Mouse (Mus musculus): ENCODE results near the gene Rpl11. TPM values are rescaled to one million over a fixed set of nuclear protein-coding genes. Genes with fewer than 3 reads are reported as not detected.
A peak's percentile ranks its signal among the peaks of the same experiment; 100 is the strongest.
"Not testable (repeated sequence)": the region's sequence is repeated elsewhere in the genome, so short reads cannot be mapped to it uniquely, and the experiment has no call there.

The Rpl11 gene
- total RNA-seq, 2 experiments from 2014 or later, result 298 to 342 TPM

DNA sequence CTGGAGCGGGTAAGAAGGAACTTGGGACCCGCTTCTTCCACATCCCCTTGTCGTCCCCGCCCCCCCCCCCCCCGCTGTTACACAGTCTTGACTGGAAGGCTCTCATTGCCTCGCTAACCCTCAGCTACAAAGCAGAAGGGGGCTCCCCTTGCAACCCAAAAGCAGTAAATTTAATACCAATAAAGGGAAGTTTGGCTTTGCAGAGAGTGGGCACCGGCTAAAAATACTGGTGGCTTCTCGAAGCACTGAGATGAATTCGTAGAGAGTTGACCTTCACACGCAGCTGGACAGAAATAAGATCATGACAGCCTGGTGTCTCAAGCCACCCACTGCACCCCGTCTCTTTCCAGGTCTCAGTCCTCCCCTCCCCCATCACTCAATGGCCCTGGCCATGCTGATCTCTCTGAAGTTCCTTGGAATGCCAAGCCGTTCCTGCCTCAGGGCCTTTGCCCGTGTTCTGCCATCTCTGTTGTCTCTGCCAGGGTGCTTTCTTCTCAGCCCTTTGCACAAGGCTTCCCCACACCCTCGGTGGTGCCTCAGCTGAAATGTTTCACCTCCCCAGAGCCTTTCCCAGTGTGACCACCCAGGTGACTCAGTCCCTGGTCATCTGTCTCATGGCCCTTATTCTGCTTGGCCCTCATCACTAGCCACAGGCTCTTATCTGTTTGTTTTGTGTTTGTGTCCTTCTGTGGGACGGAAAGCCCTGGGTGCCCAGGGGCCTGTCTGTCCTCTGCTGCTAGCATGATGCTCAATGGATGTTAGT, 23.7 kb upstream of the Rpl11 start:
- intact Hi-C loops (cut with DNase I; ENCODE audit: low total_unique reads), result no loop called here
- DNase-seq, result no peak

DNA sequence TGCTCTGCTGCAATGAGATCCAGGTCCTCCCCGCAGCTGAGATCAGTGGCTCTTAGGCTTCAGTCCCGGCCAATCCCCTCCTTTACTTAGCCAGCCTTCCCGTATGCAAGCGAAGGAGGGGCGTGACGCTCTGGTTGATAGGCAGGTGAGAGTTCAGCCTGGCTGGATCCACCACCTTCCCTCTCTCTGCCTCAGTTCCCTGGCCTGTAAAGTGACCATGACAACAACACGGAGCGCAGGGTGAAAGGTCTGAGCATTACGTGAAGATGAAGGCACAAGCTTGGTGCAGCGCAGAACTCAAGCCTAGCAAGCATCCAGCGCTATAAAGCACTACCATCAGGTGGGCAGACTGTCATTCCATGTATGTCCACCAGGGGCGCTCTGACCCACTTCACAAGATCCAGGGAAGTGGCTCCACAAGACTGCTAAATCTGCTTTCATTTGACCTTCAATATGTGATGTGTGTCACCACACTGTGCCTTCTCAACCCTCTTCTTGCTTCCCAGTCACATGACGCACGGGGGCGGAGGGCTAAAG, 18.0 kb upstream of the Rpl11 start:
- DNase-seq, result peak; percentile 69
- intact Hi-C loops (cut with DNase I; ENCODE audit: low total_unique reads), result no loop called here

DNA sequence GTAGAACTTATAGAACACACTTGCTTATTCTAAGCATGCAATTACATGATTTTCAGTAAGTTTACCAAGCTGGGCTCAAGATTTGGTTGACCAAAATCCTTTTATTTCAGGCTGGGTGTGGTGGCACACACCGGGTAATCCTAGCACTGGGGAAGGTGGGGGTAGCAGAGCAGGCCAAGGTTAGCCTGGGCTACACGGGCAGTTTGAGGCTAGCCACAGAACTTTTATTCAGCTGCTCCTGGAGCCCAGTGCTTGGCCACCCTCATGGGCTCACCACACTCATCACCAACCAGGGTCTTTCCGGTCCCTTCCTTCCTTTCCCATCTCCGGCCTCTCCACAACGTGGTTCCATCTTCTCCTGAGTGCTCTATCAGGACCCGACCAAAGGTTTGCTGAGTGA, 17.4 kb upstream of the Rpl11 start:
- intact Hi-C loops (cut with DNase I; ENCODE audit: low total_unique reads), result no loop called here
- no peak for DNase-seq

DNA sequence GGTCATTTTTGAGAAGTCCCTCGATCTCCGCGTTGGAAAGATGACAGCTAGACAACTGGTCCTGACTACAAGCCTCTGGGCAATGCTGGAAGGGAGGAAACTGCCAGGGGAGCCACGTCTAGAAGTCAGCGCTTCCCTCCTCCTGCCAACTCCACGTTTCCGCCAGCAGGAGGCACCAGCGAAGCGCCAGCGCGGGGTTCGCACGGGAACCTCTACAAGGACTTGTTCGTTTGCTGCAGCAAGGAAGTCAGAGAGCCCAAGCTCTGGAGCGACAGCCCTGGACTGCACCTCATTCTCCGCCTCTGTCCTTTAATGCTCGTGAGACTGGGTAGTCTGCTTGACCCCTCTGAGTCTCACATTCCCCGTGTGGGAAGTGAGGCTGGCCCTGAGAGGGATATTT, 16.7 kb upstream of the Rpl11 start:
- intact Hi-C loops (cut with DNase I; ENCODE audit: low total_unique reads), result loop anchor here (2.0 kb wide), 1 partner anchor 89 kb away; no protein-coding TSS in a partner anchor
- peak; percentile 86 for DNase-seq

DNA sequence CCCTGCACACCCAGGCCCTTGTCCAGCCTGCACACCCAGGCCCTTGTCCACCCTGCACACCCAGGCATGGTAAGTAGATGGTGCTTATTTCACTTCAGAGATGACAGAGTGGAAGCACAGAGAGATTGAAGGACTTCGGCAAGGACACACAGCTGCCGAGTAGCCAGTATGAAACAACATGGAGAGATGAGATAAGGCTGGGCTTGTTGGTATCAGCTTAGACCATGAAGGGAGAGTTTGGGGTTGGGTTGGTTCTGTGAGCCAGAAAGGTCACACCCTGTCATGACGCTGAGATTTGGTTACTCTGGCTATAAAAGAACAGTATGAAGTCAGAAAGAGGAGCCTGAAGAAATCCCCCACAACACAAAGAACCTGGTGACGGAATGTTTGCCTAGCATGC, 16.1 kb upstream of the Rpl11 start:
- intact Hi-C loops (cut with DNase I; ENCODE audit: low total_unique reads), result loop anchor here (2.0 kb wide), 1 partner anchor 89 kb away; no protein-coding TSS in a partner anchor
- DNase-seq, result no peak

DNA sequence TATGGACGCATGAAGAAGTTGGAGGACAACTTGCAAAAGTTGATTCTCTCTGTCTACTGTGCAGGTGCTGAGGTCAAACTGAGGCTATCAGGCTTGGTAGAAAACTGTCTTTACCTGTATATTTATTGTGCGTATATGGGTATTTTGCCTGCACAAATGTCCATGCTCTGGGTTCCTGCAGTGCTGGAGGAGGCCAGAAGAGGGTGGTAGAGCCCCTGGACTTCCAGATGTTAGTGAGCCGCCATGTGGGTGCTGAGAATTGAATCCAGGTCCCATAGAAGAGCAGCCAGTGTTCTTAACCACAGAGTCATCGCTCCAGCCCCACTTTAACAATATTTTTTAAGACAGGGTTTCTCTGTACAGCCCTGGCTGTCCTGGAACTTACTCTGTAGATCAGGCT, 9.9 kb upstream of the Rpl11 start:
- DNase-seq, result no peak
- intact Hi-C loops (cut with DNase I; ENCODE audit: low total_unique reads), result no loop called here

DNA sequence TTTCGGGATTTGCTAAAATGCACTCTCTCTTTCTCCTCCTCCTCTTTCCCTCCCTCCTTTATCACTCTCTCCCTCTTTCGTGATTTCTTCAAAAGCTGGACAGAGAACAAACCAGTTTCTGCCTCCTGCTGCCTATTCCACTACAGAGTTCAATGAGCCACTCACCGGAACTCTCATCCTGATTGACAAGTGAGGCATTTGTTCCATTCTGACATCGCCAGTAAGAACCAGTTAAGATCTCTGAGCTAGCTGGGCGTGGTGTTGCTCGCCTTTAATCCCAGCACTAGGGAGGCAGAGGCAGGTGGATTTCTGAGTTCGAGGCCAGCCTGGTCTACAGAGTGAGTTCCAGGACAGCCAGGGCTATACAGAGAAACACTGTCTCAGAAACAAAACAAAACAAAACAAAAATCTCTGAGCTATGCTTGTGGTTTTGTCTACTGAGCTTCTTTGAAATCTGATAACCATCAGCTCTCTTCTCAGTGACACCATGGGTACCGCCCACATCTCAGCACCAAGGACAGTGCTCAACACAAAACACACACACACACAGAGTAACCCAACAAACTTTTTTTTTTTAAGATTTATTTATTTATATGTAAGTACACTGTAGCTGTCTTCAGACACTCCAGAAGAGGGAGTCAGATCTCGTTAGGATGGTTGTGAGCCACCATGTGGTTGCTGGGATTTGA, 6.7 kb upstream of the Rpl11 start:
- intact Hi-C loops (cut with DNase I; ENCODE audit: low total_unique reads); DNase-seq: not testable (repeated sequence)

DNA sequence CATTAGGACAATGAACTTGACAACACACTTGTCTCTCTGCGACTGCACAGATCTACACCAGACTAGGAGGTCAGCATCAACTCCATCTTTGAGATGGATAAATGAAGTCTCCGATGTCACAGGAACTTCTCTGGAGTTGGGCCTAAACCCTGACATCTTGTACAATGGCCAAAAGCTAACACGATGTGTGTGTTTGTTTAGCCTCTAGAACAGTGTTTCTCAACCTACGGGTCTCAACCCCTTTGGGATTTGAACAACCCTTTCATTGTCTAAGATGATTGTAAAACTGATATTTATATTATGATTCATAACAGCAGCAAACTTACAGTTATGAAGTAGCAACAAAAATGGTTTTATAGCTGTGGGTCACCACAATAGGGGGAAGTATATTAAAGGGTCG, 4.7 kb upstream of the Rpl11 start:
- intact Hi-C loops (cut with DNase I; ENCODE audit: low total_unique reads), result no loop called here
- no peak for DNase-seq

DNA sequence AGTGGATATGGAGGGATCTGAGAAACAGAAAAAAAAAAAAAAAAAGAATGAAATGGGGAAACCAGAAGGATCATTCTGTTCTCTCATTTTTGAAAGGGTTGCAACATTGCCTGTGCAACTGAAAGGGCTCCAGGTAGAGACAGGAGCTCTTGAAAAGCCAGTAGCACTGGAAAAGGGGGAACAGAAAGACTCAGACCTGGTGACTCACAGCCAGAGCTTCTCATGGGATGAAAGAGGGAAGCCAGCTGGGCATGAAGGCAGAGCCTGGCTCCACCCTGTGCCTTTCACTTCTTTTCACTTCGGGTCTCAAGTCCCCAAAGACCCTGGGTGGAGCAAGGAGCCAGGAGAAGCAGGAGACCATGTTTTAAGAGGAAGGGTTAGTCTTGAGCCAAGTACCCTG, 2.8 kb upstream of the Rpl11 start:
- intact Hi-C loops (cut with DNase I; ENCODE audit: low total_unique reads), result no loop called here
- DNase-seq, result no peak

DNA sequence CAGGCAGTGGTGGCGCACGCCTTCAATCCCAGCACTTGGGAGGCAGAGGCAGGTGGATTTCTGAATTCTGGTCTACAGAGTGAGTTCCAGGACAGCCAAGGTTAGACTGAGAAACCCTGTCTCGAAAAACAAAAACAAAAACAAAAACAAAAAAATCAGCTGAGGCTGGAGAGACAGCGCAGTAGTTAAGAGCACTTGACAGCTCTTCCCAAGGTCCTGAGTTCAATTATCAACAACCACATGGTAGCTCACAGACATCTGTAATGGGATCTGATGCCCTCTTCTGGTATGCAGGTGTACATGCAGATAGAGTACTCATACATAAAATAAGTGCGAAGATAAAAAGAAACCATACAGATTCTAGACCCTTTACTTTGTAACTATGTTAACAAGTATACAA, 615 bp upstream of the Rpl11 start:
- intact Hi-C loops (cut with DNase I; ENCODE audit: low total_unique reads), result no loop called here
- DNase-seq, result no peak

DNA sequence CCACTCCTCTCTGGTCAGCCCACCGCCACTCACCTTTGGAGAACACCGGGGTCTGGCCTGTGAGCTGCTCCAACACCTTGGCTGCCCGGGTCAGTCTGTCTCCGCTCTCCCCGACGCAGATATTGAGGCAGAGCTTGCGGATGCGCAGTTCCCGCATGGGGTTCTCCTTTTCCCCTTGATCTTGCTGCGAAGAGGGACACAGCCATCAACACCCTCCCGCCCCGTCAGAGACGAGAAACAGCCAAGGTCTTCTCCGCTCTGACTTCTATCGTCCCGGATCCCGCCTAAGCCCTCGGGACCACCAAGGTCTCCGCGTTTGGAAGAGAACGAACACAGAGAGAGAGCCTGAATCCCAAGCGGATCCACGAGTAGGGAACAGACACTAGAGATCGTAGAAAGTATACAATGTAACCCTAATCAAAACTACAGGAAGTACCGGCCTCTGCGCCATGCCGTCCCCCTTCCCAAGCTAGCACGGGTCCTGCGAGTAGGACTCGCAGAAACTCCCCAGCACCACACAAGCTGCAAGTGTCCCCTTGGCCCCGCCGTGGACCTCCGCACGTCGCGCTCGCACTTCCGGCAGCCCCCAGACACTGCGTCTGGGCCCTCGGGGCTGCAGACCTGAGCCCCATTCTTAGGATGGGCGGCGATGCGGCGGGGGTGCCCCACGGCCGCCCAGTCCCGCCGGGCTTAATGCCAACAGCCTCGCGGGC, 538 bp downstream of the Rpl11 start:
- no peak for DNase-seq
- intact Hi-C loops (cut with DNase I; ENCODE audit: low total_unique reads), result no loop called here

DNA sequence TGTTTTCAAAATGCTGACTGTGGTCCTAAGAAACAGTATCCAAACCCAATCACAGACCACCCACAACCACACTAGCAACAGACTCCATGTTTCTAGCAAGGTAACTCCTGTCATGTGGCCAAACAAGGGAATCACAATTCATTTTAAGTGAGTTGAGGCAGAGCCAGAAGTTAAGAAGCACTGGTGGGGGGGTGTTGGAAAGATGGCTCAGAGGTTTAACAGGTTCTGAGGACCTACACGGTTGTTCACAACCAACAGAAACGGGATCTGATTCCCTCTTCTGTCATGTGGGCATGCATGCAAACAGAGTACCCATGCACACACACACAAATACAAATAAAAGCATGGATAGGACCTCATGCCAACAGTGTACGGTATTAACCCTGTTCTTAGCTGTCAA, 1.2 kb downstream of the Rpl11 start:
- no peak for DNase-seq
- intact Hi-C loops (cut with DNase I; ENCODE audit: low total_unique reads), result no loop called here

DNA sequence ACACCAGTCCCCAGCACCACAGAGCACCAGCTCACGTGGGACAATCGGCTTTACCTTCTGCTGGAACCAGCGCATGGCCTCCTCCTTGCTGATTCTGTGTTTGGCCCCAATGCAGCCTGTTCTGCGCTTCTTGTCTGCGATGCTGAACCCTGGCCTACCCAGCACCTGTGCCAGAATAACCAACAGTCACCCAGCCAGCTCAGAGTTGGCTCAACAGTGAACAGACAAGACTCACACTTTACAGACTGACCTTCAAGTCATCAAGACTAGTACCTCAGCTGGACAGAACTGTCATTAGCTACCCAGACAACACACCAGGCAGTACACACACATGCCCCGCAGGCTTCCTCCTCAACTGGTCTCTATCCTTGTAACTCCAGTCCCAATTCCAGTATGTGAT, 3.0 kb downstream of the Rpl11 start:
- no peak for DNase-seq
- intact Hi-C loops (cut with DNase I; ENCODE audit: low total_unique reads), result no loop called here

DNA sequence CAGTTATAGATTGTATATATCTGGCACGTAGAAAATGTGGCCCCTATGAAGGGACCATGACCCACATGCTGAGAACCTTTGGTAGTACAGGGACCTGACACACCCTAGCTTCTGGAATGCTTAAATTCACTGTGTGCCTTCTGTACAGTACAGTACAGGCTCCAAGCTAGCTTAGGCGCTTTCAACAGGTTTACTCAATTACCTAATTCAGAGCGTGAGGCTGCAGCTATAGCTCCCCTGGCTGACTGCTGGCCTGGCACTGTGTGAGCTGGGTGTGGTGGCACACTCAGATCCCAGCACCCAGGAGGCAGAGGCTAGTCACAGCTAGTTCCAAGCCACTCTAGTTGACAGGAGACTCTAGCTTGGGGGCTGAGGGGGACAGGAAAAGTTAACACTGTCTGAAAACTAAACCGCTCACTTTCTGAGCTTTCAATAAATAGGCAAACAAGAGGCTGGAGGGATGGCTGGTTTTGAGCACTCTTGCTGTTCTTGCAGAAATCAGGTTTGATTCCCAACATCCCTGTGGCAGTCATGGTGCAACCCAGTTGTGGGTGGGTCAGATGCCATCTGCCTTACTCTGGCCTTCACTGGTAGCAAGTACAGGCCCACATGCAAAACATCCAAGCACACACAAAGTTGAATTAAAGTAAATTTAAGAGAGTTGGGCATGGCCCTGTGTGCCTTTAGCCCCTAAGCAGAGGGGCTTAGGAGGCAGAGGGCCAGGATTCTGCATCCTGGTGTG, 4.8 kb downstream of the Rpl11 start:
- intact Hi-C loops (cut with DNase I; ENCODE audit: low total_unique reads), result no loop called here
- no peak for DNase-seq

DNA sequence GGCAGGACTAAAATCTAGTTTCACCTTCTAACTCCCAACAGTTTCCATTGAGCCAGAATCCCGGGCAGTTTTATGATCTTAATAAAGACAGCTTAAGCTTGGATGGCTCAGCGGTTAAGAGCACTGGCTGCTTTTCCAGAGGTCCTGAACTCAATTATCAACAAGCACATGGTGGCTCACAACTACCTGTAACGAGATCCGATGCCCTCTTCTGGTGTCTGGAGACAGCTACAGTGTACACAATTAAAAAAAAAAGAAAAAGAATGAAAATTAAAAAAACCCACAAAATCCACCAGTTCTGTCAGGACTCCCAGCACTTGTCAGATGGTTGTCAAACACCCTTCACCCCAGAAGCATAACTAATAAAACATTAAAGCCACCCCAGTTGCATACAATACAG, 5.6 kb downstream of the Rpl11 start:
- intact Hi-C loops (cut with DNase I; ENCODE audit: low total_unique reads), result no loop called here
- no peak for DNase-seq

DNA sequence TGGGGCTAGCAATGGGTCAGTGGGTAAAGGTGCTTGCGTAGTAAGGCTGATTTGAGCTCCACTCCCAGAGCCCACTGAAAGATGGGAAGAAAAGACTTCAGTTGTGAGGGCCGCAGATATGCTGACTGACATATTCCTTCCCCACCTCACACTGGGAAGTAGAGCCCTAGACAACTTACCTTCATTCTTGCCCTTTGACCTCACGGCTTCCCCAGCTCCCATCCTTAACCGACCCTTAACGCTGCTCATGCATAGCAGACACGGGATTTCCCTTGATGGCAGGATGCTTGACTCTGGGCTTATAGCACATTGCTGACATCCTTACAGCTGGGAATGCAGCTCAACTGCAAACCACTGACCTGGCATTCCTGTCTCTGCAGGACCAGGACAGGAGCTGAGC, 6.3 kb downstream of the Rpl11 start:
- intact Hi-C loops (cut with DNase I; ENCODE audit: low total_unique reads), result no loop called here

DNA sequence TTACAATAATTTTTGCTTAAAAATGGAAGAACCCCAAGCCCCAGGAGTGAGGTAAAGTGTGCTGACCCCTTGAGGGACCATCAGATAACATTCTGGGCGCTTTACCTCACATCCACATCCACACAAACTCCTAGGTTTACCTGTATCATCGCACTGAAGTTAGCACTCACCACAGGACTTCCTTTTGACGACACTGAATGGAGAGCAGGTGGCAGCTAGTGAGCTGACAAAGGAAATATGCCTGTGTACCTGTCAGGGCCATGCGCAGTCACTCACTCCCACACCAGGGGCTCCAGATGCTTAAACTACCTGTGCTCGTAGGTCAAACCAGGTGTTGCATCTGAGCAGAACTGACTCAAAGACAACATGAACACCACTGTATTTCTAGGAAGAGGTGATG, 8.1 kb downstream of the Rpl11 start:
- no peak for DNase-seq
- intact Hi-C loops (cut with DNase I; ENCODE audit: low total_unique reads), result no loop called here

More for the DNA sequence above, 6.3 kb downstream of the Rpl11 start:
- DNase-seq, result no peak

DNA sequence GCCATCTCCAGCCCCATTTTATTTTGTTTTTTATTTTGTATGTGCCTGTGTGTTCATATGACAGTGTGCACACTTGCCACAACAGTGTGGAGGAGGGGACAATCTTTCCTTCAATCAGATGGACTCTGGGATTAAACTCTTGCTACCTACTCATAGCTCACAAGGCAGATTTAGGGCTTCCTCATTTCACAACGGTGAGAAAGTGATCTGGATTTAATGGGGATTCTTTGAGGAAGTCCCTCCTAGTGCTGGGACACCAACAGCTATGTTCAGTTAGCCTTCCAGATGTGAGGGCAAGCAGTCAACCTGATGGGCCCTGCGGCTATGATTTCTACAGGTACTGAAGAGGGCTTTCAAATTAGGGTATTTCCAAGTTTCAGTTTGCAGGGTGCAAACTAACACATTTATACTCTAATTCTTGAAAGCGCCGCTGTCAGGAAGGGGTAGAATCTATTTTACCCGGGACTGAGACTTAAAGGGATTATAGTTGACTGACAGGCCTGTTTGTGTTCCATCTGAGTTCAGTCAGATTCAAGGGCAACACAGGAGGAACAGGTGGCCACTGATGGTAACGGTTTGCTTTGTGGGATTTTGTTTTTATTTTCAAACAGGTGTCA, 9.3 kb downstream of the Rpl11 start:
- DNase-seq, result no peak
- intact Hi-C loops (cut with DNase I; ENCODE audit: low total_unique reads), result no loop called here

DNA sequence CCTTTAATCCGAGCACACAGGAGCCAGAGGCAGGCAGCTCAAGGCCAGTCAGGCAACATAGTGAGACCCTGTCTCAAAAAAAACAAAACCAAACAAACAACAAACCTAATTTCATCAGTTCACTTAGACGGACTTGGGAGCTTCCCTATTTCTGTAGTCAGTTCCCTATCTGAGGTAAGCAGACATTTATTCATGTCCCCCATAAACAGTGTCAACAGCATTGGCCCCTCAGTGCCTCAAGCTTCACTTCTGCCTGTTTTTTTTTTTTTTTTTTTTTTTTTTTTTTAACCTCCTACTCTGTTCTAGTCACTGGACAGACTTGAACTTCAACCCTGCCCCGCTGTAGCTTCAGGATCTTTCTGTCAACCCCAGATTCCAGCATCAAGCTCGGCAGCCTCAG, 18.1 kb downstream of the Rpl11 start:
- intact Hi-C loops (cut with DNase I; ENCODE audit: low total_unique reads), result no loop called here

More for the DNA sequence above, 18.1 kb downstream of the Rpl11 start:
- DNase-seq, result no peak
